Mouse (Mus musculus): ENCODE data around the gene Wipf3. TPM values are rescaled to one million over a fixed set of nuclear protein-coding genes. Genes with fewer than 3 reads are reported as not detected.

Gene Wipf3
- 23.8 TPM for polyA plus RNA-seq (2014; fragmentation: Illumina TruSeq; extraction: RNeasy Lipid Tissue Mini Kit (QIAGEN cat#74804); ENCODE audit: low read depth, low replicate concordance)

DNA sequence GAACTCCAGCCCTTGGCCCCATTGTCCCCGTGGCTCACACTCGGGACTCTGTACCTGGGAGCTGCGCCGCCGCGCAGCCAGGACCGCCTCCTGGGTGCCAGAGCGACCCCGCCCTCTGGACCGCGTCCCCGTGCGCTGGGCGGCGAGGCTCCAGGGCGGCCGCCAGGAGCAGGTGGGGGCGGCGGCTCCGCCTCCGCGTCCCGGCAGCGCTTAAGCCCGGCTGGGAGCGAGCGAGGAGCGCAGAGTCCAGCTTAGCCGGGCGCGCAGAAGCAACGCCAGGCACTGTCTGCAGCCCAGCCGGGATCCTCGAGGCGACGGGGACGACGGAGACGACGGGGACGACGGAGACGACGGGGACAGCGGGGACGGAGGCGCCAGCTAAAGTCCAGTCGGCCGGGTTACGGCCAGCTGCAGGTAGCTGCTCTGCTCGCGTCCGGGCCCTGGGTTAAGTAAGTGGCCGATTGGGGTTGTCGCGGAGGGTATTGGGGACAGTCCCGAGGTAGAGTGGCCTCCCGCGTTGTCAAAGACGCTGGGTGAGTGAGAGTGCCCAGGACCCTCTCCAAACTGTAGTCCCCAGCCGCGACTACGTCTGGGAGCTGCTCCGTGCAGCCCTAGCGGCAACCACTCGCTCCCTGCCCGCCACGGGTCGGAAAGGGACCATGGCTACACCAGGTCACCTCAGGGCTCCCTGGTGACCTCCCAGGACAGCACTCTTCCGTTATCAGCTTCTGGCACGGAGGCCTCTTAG is at the start of gene Wipf3:
Gene Wipf3, plus strand, starts transcription at position 157 of the 748 bp plus-strand sequence.

Other genes with a start within 250 kb of the Wipf3 start
- 2.7 TPM for gene Prr15, start 103.8 kb upstream of the Wipf3 start, polyA plus RNA-seq (2014; fragmentation: Illumina TruSeq; extraction: RNeasy Lipid Tissue Mini Kit (QIAGEN cat#74804); ENCODE audit: low read depth, low replicate concordance)
- 13.4 TPM for gene Scrn1, start 136.9 kb downstream of the Wipf3 start, polyA plus RNA-seq (2014; fragmentation: Illumina TruSeq; extraction: RNeasy Lipid Tissue Mini Kit (QIAGEN cat#74804); ENCODE audit: low read depth, low replicate concordance)
- gene Plekha8, start 165.5 kb downstream of the Wipf3 start, polyA plus RNA-seq (2014; fragmentation: Illumina TruSeq; extraction: RNeasy Lipid Tissue Mini Kit (QIAGEN cat#74804); ENCODE audit: low read depth, low replicate concordance) = 7.0 TPM
- 10.1 TPM for gene Fkbp14, start 167.7 kb downstream of the Wipf3 start, polyA plus RNA-seq (2014; fragmentation: Illumina TruSeq; extraction: RNeasy Lipid Tissue Mini Kit (QIAGEN cat#74804); ENCODE audit: low read depth, low replicate concordance)